Mouse (Mus musculus) CH12.LX (cell line): ENCODE data around the gene Cep78.

Experiments
- CTCF ChIP-seq, 2 experiments: IDR thresholded peaks in 1 of 2; conservative IDR thresholded peaks in 1 of 2; 2 replicates each; pipeline ENCODE4 v1.5.1; 2011 to 2012; ENCODE audit warnings: low read depth in 2 of 2, low read length in 2 of 2, improper control_type of control experiment in 1 of 2, inconsistent platforms in 1 of 2, mild to moderate bottlenecking in 1 of 2, moderate library complexity in 1 of 2
- E2F4 ChIP-seq: IDR thresholded peaks from 2 replicates; pipeline ENCODE4 v1.6.1; 2011; ENCODE audit warnings: low read depth, low read length, improper control_type of control experiment; ENCODE audit not compliant: insufficient replicate concordance
- MAX ChIP-seq: IDR thresholded peaks from 2 replicates; pipeline ENCODE4 v1.6.1; 2011; ENCODE audit warnings: low read length, improper control_type of control experiment
- MXI1 ChIP-seq: IDR thresholded peaks from 2 replicates; pipeline ENCODE4 v1.6.1; 2011; ENCODE audit warnings: mild to moderate bottlenecking, low read depth, low read length, improper control_type of control experiment
- POLR2A ChIP-seq: IDR thresholded peaks from 2 replicates; pipeline ENCODE4 v1.6.1; 2011; ENCODE audit warnings: low read depth, mild to moderate bottlenecking, improper control_type of control experiment, low read length
- RCOR1 ChIP-seq: conservative IDR thresholded peaks from 2 replicates; pipeline ENCODE4 v1.6.1; 2012; ENCODE audit warnings: low read depth, mild to moderate bottlenecking, inconsistent platforms, low read length, improper control_type of control experiment
- TBP ChIP-seq: conservative IDR thresholded peaks from 2 replicates; pipeline ENCODE4 v1.6.1; 2011; ENCODE audit warnings: low read depth, low read length, improper control_type of control experiment

- TF ChIP-seq MAX: no peak
- no peak for TF ChIP-seq MXI1
- TF ChIP-seq TBP: no peak
- no peak for TF ChIP-seq POLR2A
- no peak for TF ChIP-seq CTCF (conservative IDR thresholded peaks at IDR 0.05 in 1 of 2, IDR thresholded peaks at IDR 0.05 in 1 of 2; ENCODE audit: low read depth in 2 of 2, low read length in 2 of 2)
- TF ChIP-seq E2F4: no peak
- TF ChIP-seq RCOR1: no peak
These were observed 73.3 kb downstream of the Cep78 start for GRCm38 (mm10) chr19:15911441-15911840.
